Mouse (Mus musculus) hindlimb bud, embryonic 11.5 days (tissue): ENCODE measurements around the gene Tmem204.
"Not testable (repeated sequence)": the region's sequence is repeated elsewhere in the genome, so short reads cannot be mapped to it uniquely, and the experiment has no call there.

Experiments used
- DNase-seq: peaks from one replicate; pipeline ENCODE4 v3.0.0-alpha.2; 2012; ENCODE audit warnings: low read depth, low spot score; ENCODE audit errors: extremely low spot score

The Tmem204 gene

DNA sequence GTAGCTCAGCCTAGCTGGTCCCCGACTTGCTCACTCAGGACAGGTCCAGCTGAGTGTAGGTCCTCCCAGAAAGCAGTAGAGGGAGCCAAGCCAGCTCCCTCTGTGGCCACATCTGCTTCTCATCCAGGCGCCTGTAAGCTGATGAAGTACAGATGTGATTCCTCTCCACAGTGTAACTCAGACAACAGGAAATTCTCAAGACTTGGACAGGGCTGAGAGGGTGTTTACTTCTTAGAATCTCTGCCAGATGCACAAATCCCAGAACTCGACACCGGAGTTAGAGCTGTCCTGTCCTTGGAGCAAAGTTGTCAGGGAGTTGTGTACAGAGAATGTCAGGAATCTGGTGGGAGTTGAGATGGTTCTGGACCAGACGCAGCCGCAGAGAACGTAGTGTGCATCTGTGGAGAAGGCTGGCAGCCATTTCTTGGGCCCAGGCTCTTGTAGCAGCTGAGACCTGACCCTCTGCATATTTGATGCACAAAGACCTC lies at the start of gene Tmem204:
Gene Tmem204, minus strand, starts transcription at position 148 of the 488 bp plus-strand sequence.
- peak; percentile 94 for DNase-seq

DNA sequence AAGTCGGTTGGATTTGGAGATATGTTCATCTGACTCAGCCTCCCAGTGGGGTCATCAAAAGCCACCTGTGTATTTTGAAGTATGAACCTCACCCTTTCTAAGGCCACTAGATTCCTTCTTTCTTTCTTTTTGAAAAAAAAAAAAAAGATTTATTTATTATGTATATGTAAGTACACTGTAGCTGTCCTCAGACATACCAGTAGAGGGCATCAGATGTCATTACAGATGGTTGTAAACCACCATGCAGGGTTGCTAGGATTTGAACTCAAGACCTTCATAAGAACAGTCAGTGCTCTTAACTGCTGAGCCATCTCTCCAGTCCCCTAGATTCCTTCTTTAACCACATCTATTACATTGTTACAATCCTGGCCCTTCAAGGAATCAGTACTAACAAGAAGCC lies 46.7 kb upstream of the Tmem204 start:
- no peak for DNase-seq

GRCm38 (mm10) chr17:25127681-25128080 lies 44.3 kb upstream of the Tmem204 start:
- no peak for DNase-seq

DNA sequence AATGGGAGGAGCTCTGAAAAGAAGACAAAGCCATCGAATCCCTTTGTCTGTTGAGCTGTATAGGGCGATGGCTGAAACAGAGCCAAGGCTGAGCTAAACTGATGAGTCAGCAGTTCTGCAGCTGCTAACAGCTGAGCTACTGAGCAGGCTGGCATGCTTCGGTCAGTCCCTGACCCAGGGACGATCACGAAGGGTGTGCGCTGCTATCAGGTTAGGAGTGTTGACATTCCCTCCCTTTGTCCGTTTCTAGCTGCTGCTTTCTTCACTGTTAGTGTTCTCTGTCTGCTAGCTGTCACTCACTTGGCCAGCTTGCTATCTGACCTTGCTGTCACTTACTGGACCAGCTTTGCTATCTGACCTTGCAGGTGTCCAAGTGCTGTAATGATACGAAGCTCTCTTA lies 43.7 kb upstream of the Tmem204 start:
- no peak for DNase-seq

GRCm38 (mm10) chr17:25125442-25126060 lies 42.2 kb upstream of the Tmem204 start:
- DNase-seq, result not testable (repeated sequence)

- no peak for DNase-seq
Measured at GRCm38 (mm10) chr17:25123979-25124378, 40.6 kb upstream of the Tmem204 start.

DNA sequence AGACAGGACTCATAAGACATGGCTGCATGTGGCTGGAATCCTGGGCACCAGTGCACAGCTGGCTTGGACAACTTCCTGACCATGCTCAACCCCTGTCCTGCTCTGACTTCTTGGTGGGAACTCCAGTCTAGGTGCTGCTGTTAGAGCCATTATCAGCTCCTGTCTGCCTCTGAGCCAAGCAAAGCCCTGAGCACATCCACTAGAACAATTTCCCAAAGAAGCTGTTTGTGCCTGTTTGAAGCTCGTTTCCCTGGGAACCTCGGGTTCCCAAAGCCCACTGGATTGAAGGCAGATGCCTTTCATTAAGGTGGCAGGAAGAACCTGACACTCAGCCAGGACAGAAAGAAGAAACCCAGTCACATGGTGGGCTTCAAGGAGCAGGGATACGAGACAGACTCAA lies 37.0 kb upstream of the Tmem204 start, which contains the start of gene Ptx4:
Gene Ptx4, plus strand, starts transcription at position 355 of the 400 bp plus-strand sequence.
- no peak for DNase-seq

DNA sequence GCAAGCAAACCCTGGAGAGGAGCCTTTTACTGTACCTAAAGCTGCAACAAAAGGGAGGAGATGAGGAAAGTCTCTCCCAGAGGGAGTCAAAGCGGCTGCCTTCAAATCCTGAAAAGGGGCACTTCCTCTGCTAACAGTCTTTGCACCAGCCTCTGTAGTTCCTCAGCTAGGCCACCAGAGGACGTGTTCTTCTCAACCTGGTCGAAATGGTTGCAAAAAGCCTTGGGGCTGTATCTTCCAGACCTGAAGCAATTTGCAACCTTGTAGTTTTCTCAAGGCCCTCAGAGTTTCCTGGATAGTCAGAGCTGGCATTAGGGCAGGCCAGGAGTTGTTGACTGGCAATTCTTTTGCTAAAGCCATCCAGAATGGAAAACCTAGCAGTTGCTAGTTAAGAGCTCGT lies 33.9 kb upstream of the Tmem204 start:
- DNase-seq, result no peak

GRCm38 (mm10) chr17:25115664-25116432 lies 32.5 kb upstream of the Tmem204 start, which contains the start of gene Telo2:
Gene Telo2 (minus strand): TSS chr17:25115967.
- peak; percentile 80 for DNase-seq

DNA sequence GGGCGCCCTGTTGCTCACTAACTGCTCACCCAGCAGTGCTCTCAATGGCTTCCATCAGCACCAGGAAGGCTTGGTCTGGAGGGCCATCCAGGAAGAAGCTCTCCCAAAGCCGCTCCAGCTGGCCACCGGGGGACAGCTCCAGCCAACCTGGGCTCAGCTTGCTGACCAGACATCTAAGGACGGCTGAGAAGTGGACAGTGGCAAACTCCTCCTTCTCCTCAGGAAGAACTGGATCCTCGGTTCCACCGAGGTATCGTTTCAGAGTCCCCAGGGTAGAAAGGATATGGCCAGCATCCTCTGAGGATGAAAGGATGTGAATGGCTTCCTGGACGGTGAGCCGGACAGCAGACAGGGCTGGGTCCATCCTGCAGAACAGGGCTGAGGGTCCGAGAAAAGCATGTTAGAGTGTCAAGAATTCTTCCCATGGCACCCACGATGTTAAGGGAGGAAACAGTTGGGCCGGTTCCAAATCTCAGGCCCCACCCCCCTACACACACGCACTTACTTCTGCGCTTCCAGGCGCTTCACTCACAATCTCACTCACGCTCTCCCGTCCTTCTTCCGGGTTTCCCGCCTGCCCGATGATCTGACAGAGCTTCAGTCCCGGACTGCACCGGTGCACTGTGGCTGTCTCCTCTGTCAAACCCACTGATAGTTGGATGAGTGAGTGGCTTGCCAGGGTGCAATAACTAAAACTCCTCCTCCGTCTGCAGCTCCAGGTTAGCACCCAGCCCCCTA lies 31.7 kb upstream of the Tmem204 start:
- DNase-seq, result no peak

DNA sequence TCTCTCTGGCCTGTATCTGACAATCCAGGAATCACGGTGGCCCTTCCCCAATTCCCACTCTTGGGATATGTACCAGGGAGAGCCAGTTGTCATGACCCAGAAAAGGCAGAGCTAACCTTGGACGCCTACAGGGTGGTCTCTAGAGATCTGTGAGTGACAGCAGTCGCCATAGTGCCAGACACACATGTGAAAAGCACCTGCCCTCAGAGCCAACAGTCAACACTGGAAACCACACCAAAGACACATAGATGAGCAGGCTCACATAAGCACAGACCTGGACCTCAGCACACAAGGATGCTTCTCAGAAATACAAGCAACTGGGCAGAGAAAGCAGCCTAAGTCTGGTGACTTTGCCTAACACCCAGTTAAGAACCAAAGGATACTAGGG lies 29.0 kb upstream of the Tmem204 start:
- DNase-seq, result no peak

DNA sequence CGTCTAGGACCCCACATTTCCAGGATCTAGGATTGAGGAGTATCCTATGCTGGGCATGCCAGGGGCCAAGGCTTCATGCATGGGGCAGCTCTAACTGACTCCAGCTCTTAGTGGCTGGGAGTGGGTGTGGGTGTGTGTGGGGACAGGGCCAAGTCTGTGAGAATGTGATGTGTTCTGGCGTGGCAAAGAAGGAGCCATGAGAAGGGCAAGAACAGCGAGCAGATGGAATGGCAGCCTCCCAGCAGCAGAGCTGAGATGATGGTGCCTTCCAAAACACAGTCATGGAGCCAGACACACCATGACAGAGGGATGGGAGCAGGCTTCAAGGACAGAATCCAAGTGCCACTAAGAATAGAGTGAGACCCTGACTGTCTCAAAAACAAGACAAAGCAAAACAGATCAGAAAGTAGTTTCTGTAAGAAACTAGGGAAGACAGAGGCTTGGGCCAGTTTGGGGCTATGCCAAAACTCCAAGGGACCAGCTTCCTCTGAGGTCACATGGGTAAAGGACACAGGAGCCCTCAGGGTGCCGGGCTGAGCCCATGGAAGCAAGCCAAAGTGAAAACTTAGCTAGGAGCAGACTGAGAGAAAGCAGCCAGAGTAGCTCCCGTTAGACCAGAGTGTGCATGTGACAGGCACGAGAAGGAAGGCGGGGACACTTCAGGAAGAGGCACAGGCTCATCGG lies 28.5 kb upstream of the Tmem204 start:
- DNase-seq, result no peak

GRCm38 (mm10) chr17:25111220-25111619 lies 27.8 kb upstream of the Tmem204 start:
- no peak for DNase-seq

GRCm38 (mm10) chr17:25110590-25110989 lies 27.2 kb upstream of the Tmem204 start:
- no peak for DNase-seq

DNA sequence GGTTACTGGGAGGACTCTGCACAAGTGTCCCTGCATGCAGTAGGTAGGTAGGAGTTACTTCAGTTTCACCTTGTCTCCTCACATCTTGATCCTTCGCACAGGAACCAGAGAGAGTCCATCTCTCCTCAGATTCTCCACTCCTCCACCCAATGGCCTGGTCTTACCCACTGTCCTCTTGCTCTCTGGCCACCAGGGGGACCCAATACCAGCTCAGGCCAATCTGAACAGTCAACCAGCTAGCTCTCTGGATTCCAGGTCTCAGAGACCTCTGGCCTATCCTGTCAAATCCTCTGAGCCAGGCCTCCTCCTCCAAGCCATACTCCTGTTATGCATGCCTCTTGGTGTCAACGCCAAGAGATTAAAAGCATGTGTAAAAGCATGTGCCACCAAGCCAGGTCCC lies 26.2 kb upstream of the Tmem204 start:
- no peak for DNase-seq

DNA sequence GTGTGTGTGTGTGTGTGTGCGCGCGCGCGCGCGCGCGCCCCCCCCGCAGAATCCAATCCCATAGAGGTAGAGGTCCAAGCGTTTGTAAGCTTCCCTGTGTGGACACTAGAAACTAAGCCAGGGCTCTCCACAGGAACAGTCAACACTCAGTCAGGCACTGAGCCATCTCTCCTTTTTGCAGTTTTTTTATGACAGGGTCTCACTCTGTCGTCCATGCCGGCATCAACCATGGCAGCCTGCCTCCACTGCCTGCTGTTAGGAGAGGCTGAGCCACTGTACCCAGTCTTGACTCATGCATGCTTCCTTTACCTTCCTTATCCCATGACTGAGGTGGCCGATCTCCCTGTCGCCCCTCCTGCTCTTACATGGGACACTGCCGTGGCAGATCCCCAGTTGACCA lies 24.4 kb upstream of the Tmem204 start:
- DNase-seq, result no peak

GRCm38 (mm10) chr17:25101338-25101737 lies 17.9 kb upstream of the Tmem204 start:
- no peak for DNase-seq

DNA sequence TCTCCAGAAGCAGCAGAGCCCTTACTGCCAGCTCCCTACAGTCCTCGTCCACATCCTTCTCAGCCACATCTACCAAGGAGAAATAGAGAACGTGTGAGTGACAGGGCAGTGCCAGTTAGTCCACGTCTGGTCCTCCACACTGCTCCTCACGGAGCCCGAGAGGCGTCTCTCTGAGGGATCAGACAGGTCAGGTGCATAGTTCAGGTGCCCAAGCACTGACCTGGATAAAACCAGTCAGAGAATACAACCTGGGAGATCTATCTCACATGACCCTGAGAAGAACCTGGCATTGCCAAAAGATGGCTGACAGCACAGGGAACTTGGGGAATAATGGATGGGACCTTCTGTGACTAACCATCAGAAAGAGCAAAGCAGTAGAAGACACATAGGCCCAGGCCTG lies 16.7 kb upstream of the Tmem204 start:
- DNase-seq, result no peak

DNA sequence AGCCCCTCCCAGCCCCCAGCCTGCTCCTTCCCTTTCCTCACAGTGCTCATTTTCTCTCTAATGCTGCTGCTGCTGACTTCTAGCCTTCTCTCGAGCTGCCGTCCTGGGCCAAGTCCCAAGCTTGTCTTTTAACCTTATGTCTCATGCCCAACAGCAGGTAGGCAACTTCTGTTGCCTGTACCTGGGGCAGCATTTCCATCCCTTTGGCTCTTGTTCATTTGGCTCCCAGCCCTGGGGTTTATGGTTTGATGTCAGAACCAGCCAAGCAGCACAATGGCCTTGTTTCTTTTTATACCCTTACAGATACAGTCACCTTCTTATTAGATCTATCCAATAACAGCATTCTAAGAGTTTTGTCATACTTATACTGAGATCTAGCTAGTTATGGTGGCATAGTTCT lies 12.8 kb upstream of the Tmem204 start:
- no peak for DNase-seq

DNA sequence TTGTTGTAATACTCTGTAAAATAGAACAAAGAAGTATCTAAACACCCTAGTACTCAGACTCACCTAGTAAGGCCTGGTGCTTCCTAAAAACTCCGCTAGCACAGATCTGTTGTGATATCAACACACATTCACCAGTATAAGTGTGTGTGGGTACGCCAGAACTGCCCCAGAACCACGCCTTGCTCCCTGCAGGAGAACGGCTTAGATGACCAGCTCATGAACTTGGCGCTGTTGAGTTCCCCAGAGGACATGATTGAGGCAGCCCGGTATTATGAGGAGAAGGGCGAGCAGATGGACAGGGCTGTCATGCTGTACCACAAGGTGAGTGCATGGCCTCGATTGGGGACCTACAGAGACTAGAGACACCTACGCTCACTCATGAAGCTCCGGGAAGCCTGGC lies 7.1 kb upstream of the Tmem204 start:
- DNase-seq, result no peak

DNA sequence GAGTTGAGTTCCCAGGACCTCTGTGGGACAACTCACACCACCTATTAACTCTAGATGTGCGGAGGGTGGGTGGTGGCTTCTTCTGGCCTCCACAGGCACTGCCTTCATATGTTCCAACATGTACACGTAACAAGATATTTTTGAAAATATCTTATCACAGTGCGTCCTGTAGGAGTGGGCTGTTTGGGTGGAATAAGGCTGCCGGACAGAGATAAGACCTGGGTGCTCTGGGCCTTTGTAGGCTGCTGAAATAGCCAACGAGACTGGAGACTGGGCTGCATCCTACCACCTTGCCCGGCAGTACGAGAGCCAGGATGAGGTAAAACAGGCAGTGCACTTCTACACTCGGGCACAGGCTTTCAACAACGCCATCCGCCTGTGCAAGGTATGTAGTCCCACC lies 5.8 kb upstream of the Tmem204 start:
- DNase-seq, result no peak
